Mouse (Mus musculus): ENCODE data around the gene Cps1. TPM values are rescaled to one million over a fixed set of nuclear protein-coding genes. Genes with fewer than 3 reads are reported as not detected.

Cps1 gene
- under 1 TPM in 1 of 2 experiments, not detected in 1; 0.04 TPM for total RNA-seq (2021)
- long read RNA-seq, experiment 1: 0 reads
- long read RNA-seq, experiment 2: 0 reads

DNA sequence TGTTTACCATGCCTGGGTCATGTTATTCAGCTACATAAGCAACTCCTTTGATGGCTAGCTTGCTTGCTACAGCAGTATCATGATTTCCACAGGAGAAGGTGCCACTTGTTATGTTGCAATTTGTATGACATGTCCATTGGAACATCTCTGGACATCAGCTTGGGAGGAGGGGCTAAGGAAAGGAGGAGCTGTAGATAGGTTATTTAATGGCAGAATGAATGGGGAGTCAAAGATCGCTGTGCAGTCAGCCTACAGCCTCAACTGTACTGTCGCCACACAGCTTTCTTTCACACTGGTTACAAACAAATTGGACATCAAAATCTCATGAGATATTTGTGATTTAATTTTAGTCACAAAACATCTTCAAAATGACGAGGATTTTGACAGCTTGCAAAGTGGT, at the start of gene Cps1:
TSS of gene Cps1 (plus strand) at position 230 of the 400 bp plus-strand sequence.
- intact Hi-C loops (cut with DNase I; ENCODE audit: low total_unique reads): no loop called here
- DNase-seq: no peak

DNA sequence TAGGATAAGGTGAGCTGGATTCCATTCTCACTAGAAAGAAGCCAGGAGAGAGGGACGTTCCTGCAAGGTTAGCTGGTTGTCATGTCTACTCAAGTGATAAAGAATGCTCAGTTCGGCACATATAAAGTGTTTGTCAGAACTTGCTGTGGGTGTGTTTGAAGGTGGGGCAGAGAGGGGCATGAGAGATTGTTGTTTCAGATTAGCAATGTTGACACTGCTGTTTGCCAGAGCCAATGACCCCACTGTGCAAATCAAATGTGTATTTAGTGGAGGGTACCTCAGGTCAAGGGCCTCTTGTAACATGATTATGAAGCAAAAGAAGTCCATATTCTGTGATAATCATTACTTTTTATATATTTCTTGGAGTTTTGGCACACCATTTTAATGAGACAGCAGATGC, 45.1 kb upstream of the Cps1 start:
- DNase-seq: no peak
- intact Hi-C loops (cut with DNase I; ENCODE audit: low total_unique reads): no loop called here

DNA sequence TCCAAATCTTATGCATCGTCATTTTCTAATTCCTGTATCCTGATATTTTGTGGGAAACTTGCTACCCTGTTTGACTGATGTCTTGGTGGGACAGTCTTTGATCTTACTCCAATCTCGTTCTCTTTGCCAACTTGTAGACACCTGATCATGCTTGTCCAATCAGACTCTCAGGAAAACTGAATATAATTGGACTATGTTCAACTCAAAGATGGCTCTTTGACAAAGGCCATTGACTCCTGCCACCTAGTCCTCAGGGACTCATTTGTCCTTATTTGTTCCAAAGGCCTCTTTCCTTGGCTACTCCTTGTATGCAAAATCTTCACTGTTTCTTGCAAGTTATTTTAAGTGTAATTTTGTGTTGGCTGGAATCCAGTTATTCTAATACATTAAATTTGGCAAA, 44.2 kb upstream of the Cps1 start:
- intact Hi-C loops (cut with DNase I; ENCODE audit: low total_unique reads): no loop called here
- no peak for DNase-seq

DNA sequence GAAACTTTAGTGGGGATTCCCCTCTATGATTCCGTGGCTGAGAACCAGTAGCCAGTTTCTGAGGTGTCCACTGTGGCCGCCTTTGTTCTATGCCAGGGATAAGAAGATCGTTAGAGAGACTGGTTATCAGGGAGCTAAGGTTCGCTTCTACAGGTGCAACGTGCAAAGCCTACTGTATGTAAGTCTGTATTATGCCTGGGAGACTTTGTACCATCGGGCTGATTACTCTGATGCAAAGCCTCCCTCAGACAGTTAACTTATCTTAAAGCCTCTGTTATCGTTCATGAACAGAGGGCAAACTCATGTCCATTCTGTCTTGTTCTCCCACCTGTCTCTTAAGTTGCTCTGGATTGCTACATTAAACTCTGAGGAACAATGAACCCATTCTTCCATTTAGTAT, 43.7 kb upstream of the Cps1 start:
- DNase-seq: no peak
- intact Hi-C loops (cut with DNase I; ENCODE audit: low total_unique reads): no loop called here

DNA sequence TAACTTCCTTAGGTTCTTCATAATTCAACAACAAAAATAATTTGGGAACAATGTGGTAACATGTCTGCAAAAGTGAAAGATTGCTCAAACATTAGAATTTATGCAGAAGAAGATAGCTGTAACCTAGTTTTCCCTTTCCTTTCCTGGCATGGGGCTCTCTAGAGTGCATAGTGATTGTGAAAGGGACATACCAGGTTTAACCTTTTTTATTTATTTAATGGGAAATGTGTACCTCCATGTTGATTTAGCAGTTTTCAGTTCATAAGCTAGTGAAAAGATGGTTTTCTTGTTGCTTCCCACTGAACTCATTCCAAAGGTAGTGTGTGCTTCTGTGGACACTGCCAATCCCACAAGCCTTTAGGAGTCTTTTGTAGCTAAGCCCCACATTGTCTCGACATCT, 30.4 kb upstream of the Cps1 start:
- intact Hi-C loops (cut with DNase I; ENCODE audit: low total_unique reads): no loop called here
- DNase-seq: no peak

DNA sequence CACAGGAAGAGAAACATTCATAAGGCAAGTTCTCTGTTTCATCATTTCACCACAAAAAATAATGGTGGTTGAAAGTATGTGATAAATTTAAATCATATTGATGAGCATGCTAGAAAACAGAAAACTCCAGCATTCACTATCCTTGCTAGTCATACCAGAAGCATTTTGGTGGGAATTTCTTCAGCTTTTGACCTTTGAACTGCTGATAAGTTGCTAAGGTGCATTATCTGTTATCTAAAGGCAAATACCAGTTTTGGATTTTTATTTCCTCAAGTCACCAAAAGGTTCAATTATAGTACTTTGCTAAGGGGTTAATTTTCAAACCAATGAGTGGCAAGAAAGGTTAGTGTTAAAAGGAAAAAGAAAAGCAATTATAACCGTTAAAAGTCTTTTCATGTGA, 23.6 kb upstream of the Cps1 start:
- intact Hi-C loops (cut with DNase I; ENCODE audit: low total_unique reads): no loop called here
- no peak for DNase-seq

DNA sequence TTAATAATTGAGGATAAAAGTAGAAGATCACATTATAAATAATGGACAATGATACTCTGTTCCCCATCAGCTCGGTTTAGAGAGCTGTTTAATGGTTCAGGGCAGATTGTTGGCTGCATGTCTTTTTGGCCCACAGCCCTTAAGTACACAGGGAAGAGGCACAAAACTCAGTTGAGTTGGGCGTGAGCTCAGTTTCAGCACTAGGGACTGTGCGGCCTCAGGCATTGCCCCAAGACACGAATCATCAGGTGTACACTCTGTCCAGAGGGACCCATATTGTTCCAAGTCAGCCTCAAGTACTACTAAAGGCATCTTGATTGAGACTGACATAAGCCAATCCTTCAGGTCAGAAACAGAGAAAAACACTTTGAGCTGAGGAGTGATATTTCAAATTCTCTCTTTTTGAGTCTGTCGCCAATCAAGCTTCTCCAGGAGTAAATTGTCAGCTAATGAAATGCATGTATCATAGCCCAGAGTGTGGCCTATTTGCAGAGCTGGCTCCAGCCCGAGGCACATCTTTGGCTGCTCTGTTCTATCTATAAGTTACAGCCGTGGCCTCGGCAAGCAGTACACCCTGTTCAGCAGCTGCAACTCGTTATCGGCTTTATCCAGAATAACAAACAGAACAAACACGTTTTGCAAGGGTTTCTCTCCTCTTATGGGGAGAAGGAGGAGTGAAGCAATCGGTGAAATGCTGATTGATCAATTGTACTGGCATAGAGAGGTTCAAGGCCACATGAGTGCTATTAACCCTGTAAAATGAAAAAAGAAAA, 19.2 kb upstream of the Cps1 start:
- intact Hi-C loops (cut with DNase I; ENCODE audit: low total_unique reads): no loop called here
- no peak for DNase-seq

DNA sequence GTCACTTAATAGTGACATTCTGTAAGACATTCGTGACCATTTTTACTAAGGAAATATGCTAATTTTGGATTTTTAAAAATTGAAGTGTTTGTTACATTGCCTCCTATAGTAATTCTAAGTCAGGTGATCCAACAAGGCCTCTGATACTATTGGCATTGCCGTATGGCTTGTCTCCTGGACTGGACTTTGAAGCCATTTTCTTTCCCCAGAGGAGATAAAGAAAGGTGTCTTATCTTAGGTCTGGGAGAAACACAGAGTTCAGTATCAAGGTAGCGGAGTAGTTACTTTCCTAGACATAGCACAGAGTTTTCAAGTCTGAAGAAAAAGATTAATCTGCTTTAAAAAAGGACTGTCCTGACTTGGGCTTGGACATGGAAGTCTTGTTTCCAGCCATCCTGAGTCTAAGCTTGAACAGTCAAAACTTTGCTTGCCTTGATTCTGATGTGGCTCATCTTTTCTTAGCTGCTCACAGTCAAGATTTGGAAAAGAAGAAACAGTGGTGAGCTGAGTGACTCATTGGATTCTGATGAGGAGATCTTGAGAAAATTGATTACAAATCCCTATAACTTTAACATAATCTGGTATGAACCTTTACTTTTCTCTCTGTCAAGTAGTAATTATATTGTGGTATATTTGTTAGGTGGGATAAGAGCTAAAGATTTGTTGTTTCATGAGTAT, 11.1 kb upstream of the Cps1 start:
- intact Hi-C loops (cut with DNase I; ENCODE audit: low total_unique reads): no loop called here

DNA sequence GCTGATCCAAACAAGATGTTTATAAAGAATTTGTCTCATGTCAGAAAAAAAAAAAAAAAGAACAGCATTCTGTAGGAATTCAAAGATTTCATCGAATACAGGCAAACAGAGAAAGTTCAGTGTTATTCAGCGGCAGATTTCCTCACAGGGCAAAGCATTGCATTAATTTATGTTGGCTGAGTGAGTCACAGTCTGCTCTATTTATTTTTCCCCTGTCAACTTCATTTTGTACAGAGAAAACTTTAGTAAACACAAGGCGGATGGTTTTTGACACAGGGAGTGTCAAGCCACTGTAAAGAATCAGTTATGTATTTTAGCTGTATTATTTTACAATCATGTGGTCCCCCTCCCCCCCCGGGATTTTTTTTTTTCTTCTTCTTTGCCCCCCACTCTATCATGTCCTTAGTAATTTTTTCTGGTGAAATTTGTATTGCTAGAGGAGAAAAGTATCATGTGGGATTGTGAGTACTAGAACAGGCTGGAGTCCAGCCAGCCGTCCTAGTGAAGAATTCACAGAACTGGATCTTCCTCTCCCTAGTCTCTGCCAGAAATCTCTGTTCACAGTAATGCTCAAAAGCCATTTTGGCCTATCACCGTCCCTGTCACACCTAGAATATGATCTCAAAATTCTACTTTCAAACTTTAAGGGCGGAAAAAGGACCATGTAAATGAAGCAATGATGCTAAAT, 9.3 kb upstream of the Cps1 start:
- intact Hi-C loops (cut with DNase I; ENCODE audit: low total_unique reads): no loop called here
- no peak for DNase-seq

More for the DNA sequence above, 11.1 kb upstream of the Cps1 start:
- no peak for DNase-seq

DNA sequence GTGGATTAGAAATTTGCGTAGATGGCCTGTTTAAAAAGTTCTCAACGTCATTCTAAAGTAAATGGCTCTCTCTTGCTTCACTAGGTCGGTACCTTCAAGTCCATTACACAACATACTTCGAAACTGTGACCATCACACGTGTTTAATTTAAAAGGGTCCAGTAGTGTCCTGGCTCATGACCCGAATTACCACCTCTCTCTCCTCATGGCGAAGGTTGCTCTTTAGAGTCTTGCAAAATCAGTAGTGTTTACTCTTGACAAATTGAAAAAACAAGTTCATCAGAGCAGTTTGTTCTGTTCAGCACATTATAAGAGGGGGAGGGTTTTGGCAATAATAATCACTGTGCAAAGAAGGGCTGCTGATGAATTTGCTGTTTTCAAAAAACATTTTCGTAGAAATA, 6.3 kb upstream of the Cps1 start:
- no peak for DNase-seq
- intact Hi-C loops (cut with DNase I; ENCODE audit: low total_unique reads): no loop called here

DNA sequence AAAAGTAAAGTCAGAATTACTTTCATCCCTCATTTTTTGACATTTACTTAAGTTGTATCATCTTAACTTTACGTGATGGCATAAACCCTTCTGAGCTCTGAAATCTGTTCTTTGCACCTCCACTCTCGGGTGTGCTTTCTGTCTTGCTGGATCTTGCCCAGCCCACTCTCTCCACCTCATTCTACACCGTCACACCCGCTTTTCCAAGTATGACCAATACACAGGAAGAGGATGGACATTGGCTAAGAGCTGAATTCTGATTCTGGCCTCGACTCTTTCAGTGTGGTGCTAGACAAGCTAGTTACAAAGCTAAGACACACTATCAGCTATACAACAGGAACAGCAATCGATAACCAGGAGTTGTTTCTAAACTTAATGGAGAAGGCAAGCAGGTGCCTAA, 5.0 kb upstream of the Cps1 start:
- intact Hi-C loops (cut with DNase I; ENCODE audit: low total_unique reads): no loop called here
- no peak for DNase-seq

DNA sequence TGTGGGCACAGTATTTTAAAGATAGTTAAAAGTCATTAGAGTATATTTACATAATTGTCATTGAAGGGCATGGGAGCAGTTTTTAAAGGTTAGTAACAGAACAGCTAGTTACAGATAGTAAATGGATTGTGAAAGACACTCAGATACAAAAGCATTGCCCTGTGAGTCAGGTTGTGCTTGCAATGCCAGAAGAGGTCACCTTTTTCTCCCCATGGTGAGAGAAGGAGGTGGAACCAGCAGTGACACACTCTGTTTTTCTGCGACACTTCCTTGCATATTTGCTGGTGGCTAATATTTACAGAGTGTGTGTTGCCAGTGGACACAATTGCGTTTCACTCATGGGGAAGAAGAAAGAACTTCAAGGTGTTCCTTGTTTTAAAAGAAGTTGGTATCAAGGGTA, 2.6 kb downstream of the Cps1 start:
- DNase-seq: no peak

DNA sequence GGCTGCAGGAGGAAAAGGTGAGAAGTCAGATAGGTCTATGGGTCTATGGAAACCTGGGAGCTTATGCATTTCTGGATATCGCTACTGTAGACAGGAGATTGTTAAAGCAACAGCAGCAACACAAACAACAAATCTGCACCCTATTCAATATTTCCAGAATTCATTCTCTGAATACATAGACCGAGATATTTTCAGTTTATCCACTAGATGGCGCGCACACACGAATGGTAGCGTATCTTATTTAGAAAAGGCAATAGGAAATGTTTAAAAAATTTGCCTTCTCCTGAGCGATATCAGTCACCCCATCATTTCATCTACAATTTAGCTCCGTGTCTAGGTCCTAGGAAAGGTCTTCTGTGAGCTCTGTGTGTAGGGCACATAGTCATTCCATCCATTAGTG, 21.1 kb downstream of the Cps1 start:
- DNase-seq: no peak
- intact Hi-C loops (cut with DNase I; ENCODE audit: low total_unique reads): no loop called here

More for the DNA sequence above, 2.6 kb downstream of the Cps1 start:
- intact Hi-C loops (cut with DNase I; ENCODE audit: low total_unique reads): no loop called here

DNA sequence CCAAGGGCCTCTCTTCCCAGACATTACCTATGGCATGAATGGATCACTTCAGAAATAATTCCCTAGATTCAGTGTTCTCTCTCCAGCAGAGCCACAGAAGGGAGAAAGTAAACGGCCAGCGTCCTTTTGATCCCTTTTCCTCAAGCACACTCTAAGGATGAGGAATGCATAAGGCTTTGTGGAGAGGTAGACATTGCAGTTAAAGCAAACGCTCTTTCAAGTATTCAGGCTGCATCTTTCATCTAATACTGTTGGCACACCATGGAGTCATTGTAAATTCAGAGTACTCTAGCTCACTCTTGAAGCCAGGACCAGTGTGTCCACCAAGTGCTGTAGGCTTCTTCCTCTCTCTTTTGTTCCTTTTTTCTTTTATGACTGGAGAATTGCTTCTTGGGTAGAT, 28.4 kb downstream of the Cps1 start:
- no peak for DNase-seq

DNA sequence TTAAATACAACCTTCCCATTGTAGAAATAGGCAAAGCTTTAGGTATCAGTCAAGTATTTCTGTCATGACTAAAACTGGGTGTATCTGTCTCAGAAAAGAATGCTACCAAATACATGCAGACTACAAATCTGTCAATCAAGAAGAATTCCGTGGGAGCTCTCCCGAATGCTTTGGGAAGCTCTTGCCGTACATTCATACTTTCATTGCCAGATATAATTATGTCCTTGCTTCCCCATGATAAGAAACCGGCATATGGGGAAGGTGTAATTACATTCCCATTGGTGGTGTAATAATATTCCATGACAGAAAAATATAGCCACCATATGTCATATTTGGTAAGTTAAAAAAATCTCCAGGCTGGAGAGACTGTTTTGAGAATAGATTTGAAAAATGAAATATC, 44.5 kb downstream of the Cps1 start:
- intact Hi-C loops (cut with DNase I; ENCODE audit: low total_unique reads): no loop called here
- DNase-seq: no peak

More for the DNA sequence above, 28.4 kb downstream of the Cps1 start:
- intact Hi-C loops (cut with DNase I; ENCODE audit: low total_unique reads): no loop called here

DNA sequence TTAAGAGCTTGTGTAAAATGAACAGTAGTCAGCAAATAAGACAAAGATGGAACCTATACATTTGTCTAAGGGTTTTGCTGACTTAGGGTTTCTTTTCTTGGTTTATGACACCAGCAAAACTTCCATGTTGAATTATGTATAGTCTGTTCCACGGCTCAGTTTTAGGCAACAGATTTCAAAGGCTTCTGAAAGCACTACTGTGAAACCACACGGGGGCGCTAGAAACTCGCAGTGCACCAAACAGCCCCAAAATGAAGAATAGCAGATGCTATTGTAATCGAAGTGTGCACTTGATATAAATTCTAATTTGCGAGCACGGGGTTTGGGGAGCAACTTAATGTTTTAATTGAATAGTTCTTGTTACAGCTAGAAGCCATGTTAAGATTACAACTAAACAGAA, 58.3 kb downstream of the Cps1 start:
- peak; percentile 41 for DNase-seq
- intact Hi-C loops (cut with DNase I; ENCODE audit: low total_unique reads): no loop called here

DNA sequence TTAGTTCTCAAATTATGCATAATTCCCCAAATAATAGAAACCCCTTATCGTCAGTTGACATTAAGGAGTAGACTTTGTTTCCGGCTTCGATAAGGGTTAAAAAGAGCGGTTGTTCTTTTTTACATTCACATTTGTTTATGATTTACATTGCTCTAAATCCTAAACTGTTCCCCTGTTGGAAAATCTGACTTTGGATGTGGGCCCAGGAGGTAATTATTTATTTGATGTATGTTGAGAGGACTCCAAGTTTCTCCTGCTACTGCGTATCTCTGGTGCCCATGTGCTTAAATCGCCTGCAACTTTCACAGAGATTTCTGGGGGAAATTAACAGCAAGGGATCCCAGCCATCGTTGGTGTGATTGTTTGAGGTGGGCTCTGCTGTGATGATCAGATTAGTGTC, 59.4 kb downstream of the Cps1 start:
- no peak for DNase-seq
- intact Hi-C loops (cut with DNase I; ENCODE audit: low total_unique reads): no loop called here

DNA sequence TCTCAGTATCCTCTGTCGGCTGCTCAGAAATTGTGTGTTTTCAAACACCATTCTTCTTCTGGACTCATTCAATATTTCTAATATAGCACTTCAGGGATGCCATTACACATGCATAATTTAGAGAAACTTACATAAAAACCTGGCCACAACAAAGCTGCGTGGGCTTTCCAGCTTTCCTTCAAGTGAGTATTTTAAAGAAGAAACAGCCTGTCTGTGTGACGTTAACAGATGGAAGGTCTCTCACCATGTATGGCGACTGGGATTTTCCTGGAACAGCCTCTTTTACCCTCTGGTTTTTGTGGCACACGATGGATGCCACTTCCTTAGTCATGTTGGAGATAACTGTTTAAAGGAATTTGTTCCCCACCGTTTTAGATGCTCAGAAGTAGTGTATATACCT, 60.7 kb downstream of the Cps1 start:
- intact Hi-C loops (cut with DNase I; ENCODE audit: low total_unique reads): no loop called here
- DNase-seq: no peak

DNA sequence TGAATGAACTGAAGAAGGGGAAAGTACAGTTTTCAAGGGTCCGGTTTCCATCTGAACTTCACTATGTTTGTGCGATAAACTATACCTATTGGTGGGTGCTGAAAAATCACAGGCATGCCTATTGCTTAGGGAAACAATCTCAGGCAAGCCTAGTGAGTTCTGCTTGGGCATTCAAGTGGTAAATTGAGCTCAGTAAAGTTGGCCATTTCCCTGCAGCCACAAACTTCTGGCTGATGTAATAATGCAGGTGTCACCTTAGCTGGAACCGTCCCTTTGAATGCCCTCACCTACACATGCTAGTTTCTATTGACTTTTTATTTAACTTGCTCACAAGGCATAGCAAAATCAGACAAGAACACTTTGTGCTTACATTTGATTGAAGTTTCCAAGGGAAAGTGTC, 61.3 kb downstream of the Cps1 start:
- intact Hi-C loops (cut with DNase I; ENCODE audit: low total_unique reads): no loop called here
- DNase-seq: no peak

DNA sequence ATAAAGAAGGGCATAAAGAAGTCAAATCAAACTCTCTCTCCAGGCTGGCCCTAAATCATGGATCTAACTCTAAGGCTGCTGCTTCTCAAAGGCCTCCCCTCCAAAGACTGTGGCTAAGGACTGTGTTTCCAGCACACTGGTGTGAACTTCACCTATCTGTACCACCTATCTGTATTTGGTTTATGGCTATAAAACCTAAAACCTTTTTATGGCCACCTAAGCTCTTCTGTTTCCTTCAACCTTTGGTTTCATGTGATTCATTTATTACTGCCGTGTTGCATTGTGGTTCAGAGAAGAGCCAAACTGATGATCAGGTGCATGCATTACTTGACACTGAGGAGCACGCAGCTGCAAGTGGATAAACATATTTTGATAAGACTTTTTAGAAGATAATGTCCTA, 74.5 kb downstream of the Cps1 start:
- intact Hi-C loops (cut with DNase I; ENCODE audit: low total_unique reads): no loop called here
- DNase-seq: no peak

Data from gastrocnemius, postnatal 14 days (tissue).